Mouse (Mus musculus) forebrain, postnatal 0 days (tissue): ENCODE data around the gene Tmem178b. TPM values are rescaled to one million over a fixed set of nuclear protein-coding genes. Genes with fewer than 3 reads are reported as not detected.
A peak's percentile ranks its signal among the peaks of the same experiment; 100 is the strongest.

ENCODE experiments used
- ATAC-seq: fragments of 200-750 bp; cut with Nextera tagmentation; 2 replicates; pipeline ENCODE4 v1.8.0; 2017; ENCODE audit warnings: mild to moderate bottlenecking, moderate library complexity
- DNase-seq: peaks from one replicate; pipeline ENCODE4 v3.0.0-alpha.2; 2015
- H3K27ac ChIP-seq: fragments of 300-500 bp; sonication (generic); 2 replicates; pipeline ENCODE4 v1.5.1; 2014; ENCODE audit warnings: low read depth, mild to moderate bottlenecking, antibody characterized with exemption, low read length, moderate library complexity, mixed read lengths
- H3K27me3 ChIP-seq: fragments of 300-500 bp; sonication (generic); 2 replicates; pipeline ENCODE4 v1.6.1; 2014; ENCODE audit warnings: mild to moderate bottlenecking, low read length, mixed read lengths; ENCODE audit not compliant: insufficient read depth
- H3K36me3 ChIP-seq: fragments of 300-500 bp; sonication (generic); 2 replicates; pipeline ENCODE4 v1.6.1; 2014; ENCODE audit warnings: mild to moderate bottlenecking, moderate library complexity; ENCODE audit not compliant: insufficient read depth
- H3K4me1 ChIP-seq: fragments of 300-500 bp; sonication (generic); 2 replicates; pipeline ENCODE4 v1.6.1; 2014; ENCODE audit warnings: antibody characterized with exemption; ENCODE audit not compliant: insufficient read depth
- H3K4me2 ChIP-seq: fragments of 300-500 bp; sonication (generic); 2 replicates; pipeline ENCODE4 v1.6.1; 2014; ENCODE audit warnings: low read depth, mild to moderate bottlenecking, moderate library complexity
- H3K4me3 ChIP-seq: fragments of 300-500 bp; sonication (generic); 2 replicates; pipeline ENCODE4 v1.5.1; 2014; ENCODE audit warnings: low read depth, low read length, mixed read lengths
- H3K9ac ChIP-seq: fragments of 300-500 bp; sonication (generic); 2 replicates; pipeline ENCODE4 v1.6.1; 2014; ENCODE audit warnings: mild to moderate bottlenecking
- H3K9me3 ChIP-seq: fragments of 300-500 bp; sonication (generic); 2 replicates; pipeline ENCODE4 v1.6.1; 2016; ENCODE audit warnings: low read length
- CTCF ChIP-seq: sonication (generic); IDR thresholded peaks from 2 replicates; pipeline ENCODE4 v1.5.1; 2016; ENCODE audit warnings: antibody characterized with exemption, control low read depth, low read depth
- WGBS: fragments of 180-500 bp; shearing (Covaris S2); extraction: QIAGEN DNeasy Blood & Tissue Kit; methylation state at CpG from one replicate; pipeline ENCODE4 v1.1.7; 2014; 5-methylcytosine and 5-hydroxymethylcytosine counted together
- polyA plus RNA-seq: library from polyadenylated mRNA; unstranded; fragments of >200 nt; fragmentation: Nextera tagmentation; extraction: Ambion mirVana; gene quantifications from 2 replicates; pipeline ENCODE4 v1.2.1, GENCODE M21; 2015
- total RNA-seq: library from RNA; depleted of rRNA; stranded (reverse); fragments of >200 nt; gene quantifications from 2 replicates; pipeline ENCODE4 v1.2.3, GENCODE M21; 2014

The Tmem178b gene
- total and polyA plus RNA-seq, 2 experiments from 2014 or later, result 25.1 to 133 TPM

DNA sequence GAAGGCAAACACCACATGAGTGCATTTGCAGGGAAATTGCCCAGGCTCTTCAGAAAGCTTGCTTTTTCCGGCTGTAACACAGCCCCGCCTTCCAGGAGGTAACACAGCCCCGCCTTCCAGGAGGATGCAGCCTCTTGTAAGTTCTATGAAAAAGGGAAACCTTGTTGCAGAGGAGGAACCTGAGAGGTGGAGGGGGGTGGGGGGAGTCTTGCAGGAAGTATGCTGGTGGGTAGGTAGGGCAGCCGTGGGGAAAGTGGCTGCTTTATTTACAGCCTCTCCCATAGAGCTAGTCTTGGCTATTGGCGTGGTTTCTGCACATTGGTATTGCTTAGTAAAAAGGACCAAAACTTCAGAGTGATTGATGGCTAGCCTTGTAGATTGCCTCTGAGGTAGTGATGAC lies 140.3 kb downstream of the Tmem178b start:
- no peak for ATAC-seq
- H3K4me3 ChIP-seq, result no peak overlapping the region
- H3K4me1 ChIP-seq, result peaks cover 14% of the 10 kb centered on the region
- no peak overlapping the region for H3K27ac ChIP-seq
- H3K36me3 ChIP-seq, result no peaks in the 10 kb centered on the region
- no peak overlapping the region for H3K4me2 ChIP-seq
- no peak for TF ChIP-seq CTCF
- no peaks in the 10 kb centered on the region for H3K27me3 ChIP-seq
- DNase-seq, result no peak
- H3K9me3 ChIP-seq, result no peaks in the 10 kb centered on the region
- no peak overlapping the region for H3K9ac ChIP-seq
- 71% methylated on average over 5 of the region's 5 CpGs for WGBS

DNA sequence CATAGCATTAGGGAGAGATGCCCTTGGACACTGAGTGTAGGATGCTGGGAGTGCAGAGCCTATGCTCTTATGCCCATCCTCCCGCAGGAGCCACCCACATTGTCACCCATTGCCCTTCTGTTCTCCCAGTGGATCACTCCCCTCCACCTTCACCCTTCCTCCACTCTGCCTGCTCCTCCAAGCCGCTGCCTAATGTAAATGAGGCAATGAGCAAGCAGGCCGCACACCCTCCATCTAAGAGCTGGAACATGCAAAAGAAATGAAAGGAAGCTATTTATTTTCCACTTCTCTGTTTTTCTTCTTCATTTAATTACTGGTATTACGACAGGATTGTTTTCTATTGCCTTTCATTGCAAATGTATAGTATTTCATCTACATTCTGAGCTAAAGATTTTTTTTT lies 142.1 kb downstream of the Tmem178b start:
- no peak overlapping the region for H3K9ac ChIP-seq
- peaks cover 14% of the 10 kb centered on the region for H3K4me1 ChIP-seq
- no peak overlapping the region for H3K4me3 ChIP-seq
- DNase-seq, result no peak
- no peaks in the 10 kb centered on the region for H3K36me3 ChIP-seq
- no peak for TF ChIP-seq CTCF
- H3K4me2 ChIP-seq, result no peak overlapping the region
- no peaks in the 10 kb centered on the region for H3K27me3 ChIP-seq
- H3K9me3 ChIP-seq, result no peaks in the 10 kb centered on the region
- 29% methylated on average over 4 of the region's 4 CpGs for WGBS
- 0 out of 2 replicates have a peak overlapping the region, but pooled peaks have one; percentile 35 for H3K27ac ChIP-seq
- ATAC-seq, result no peak

DNA sequence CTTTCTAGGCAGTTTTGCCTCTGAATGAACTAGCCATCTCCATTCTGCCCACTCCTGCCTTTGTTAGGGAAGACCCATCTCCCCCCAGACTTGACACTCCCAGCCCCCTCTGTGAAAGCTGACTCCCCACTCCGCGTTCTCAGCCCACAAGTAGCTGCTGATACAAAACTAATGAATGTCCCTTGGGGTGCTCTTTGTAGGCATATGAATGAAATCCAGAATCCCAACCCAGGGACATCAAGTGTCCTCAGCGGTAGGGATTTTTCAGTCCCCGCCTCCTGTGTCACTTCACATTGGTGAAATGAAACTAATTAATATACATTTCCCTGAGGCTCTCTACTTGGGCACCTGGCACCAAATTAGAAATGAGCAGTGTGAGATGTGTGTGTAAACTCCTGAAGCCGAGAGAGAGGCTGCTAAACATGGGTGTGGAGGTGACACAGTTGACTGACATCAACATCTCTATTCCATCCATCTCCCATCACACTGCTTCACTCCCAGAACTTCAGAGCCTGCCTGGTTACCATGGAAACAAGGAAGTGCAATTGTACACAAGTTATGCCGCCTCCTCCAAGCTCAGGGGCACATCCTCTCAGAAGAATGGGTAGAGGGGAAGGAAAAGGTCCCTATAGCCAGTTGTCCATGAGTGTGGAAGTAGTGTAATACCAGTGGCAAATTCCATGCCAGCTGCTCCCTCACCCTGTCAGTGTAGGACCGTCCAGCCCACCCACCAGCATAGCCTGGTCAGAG lies 142.8 kb downstream of the Tmem178b start:
- DNase-seq, result peak; percentile 56
- ATAC-seq, result peak; percentile 85
- Histone ChIP-seq H3K36me3 (no peaks in the 10 kb centered on the region), H3K9ac (no peak overlapping the region), H3K9me3 (no peaks in the 10 kb centered on the region), H3K4me1 (peaks cover 14% of the 10 kb centered on the region), H3K27ac (0 out of 2 replicates have a peak overlapping the region, but pooled peaks have one; percentile 10), H3K4me2 (no peak overlapping the region), H3K4me3 (no peak overlapping the region), H3K27me3 (no peaks in the 10 kb centered on the region)
- no peak for TF ChIP-seq CTCF
- 19% methylated on average over 7 of the region's 7 CpGs for WGBS

DNA sequence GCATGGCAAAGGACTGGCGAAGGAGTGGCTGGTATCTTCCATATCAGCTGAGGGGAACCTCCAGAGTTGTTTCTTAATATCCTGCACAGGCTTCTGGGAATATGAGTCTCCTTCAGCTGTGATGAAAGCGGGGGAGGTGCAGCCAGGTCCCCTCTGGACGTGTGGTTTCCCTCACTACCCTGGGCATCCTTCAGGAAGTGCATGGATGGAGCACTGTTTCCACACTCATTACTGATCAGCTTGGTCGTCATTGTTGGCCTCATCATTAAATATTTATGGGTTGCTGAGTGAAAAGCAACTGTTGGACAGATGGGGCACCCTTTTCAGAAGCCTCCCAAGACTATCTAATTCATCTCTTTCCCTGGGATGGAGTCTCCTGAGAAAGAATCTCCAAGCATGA lies 146.3 kb downstream of the Tmem178b start:
- WGBS, result 28% methylated on average over 4 of the region's 4 CpGs
- H3K4me2 ChIP-seq, result no peak overlapping the region
- DNase-seq, result no peak
- ATAC-seq, result no peak
- no peak overlapping the region for H3K27ac ChIP-seq
- no peak overlapping the region for H3K4me3 ChIP-seq
- no peak for TF ChIP-seq CTCF
- no peaks in the 10 kb centered on the region for H3K27me3 ChIP-seq
- no peaks in the 10 kb centered on the region for H3K36me3 ChIP-seq
- H3K4me1 ChIP-seq, result peaks cover 19% of the 10 kb centered on the region
- no peak overlapping the region for H3K9ac ChIP-seq
- H3K9me3 ChIP-seq, result no peaks in the 10 kb centered on the region

DNA sequence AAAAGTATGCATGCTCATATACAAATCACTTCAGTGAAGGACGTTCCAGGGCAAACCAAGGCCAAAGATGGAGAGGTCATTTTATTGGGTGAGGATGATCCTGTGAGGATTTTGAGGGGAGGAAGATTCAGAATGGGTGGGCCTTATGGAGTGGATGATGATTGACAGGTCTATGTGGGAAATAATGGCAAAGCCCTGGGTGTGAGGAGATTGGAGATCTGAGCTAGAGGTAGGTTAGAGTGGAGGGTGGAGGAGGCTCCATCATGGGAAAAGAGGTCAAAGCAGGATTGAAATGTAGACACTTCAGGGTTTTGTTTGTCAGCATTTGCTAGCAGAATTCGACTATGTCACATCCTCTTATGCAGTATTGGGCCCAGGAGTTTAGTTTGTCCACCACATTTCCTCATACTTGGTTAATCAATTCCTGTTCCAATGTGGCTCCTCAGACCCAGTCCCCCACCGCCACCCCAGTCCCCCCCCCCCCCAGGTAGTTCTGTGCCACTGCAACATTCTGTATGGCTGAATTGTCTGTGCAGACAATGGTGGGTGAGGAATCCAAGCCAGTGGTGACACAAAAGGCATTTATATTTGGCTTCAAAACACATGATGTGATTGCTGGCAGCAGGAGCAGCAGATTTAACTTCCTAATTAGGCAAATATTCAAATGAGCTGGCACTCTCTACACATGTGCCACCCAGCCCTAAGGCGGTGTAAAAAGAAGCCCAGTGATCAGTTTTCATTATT lies 150.7 kb downstream of the Tmem178b start:
- peaks cover 6% of the 10 kb centered on the region; the same call in 1 of the 2 replicates for H3K4me1 ChIP-seq
- no peak overlapping the region for H3K9ac ChIP-seq
- H3K27me3 ChIP-seq, result no peaks in the 10 kb centered on the region
- H3K27ac ChIP-seq, result peak overlapping the region; percentile 65
- H3K36me3 ChIP-seq, result no peaks in the 10 kb centered on the region
- DNase-seq (peak; percentile 81), ATAC-seq (peak; percentile 95)
- WGBS, result 28% methylated on average over 4 of the region's 4 CpGs
- no peak overlapping the region for H3K4me2 ChIP-seq
- H3K4me3 ChIP-seq, result no peak overlapping the region
- no peak for TF ChIP-seq CTCF
- H3K9me3 ChIP-seq, result no peaks in the 10 kb centered on the region

DNA sequence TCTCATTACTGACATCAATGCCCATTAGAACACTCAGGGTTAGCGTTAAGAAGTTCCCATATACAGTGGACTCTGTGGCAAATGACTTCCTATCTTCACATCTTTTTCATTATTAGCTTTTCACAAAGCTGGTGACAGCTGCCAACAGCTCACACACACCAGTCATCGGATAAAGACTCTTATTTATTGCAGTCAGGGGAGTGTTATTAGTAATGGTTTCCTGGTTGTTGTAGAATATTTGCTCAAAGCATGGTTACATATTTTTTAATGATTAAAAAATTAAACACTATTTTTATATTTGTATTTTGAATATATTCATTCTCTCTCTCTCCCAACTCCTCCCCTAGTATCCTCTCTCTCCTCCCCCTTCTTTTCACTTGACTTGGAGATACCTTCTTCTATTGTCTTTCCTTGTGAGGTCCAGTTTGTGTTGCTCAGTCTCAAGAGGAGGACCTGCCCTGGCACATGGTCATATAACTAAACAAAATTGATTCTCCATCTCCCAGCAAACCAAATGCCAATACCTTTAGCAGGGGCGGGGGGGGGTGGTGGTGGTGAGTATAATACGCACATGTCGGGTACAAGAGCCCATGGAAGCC lies 151.4 kb downstream of the Tmem178b start:
- Histone ChIP-seq H3K4me3 (no peak overlapping the region), H3K9ac (no peak overlapping the region), H3K9me3 (no peaks in the 10 kb centered on the region), H3K4me1 (peaks cover 6% of the 10 kb centered on the region; the same call in 1 of the 2 replicates), H3K27me3 (no peaks in the 10 kb centered on the region), H3K36me3 (no peaks in the 10 kb centered on the region), H3K27ac (0 out of 2 replicates have a peak overlapping the region, but pooled peaks have one; percentile 4), H3K4me2 (no peak overlapping the region)
- DNase-seq, result no peak
- TF ChIP-seq CTCF, result no peak
- peak; percentile 5; the same call in 1 of the 2 replicates for ATAC-seq
- WGBS, result 44% methylated on average over 5 of the region's 5 CpGs

DNA sequence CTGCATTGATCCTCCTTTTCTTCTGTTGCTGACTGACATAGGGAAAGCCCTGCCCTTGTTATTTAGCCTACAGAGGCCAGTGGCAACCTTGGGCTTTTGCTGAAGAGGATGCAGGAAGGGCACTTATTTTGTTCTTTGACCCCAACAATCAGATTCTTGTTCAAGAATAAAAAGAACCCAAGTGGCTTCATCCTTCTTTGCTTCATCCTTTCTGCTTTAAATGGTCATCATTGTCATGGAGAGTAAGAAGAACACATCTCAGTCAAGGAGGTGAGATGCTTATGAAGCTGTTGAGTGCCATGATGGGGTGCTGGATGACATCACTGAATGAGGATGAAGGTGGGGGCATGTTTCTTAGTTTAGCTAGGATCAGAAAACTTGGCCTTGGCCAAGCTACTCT lies 159.8 kb downstream of the Tmem178b start:
- no peak for TF ChIP-seq CTCF
- H3K27me3 ChIP-seq, result no peaks in the 10 kb centered on the region
- ATAC-seq, result no peak
- H3K9ac ChIP-seq, result no peak overlapping the region
- H3K9me3 ChIP-seq, result no peaks in the 10 kb centered on the region
- no peaks in the 10 kb centered on the region for H3K4me1 ChIP-seq
- H3K4me2 ChIP-seq, result no peak overlapping the region
- H3K36me3 ChIP-seq, result no peaks in the 10 kb centered on the region
- no peak overlapping the region for H3K27ac ChIP-seq
- no peak for DNase-seq
- H3K4me3 ChIP-seq, result no peak overlapping the region
